Mouse (Mus musculus): ENCODE measurements around the gene Zfp618. TPM values are rescaled to one million over a fixed set of nuclear protein-coding genes. Genes with fewer than 3 reads are reported as not detected.

The Zfp618 gene
- total RNA-seq, 1 experiment from 2014 or later: not detected

DNA sequence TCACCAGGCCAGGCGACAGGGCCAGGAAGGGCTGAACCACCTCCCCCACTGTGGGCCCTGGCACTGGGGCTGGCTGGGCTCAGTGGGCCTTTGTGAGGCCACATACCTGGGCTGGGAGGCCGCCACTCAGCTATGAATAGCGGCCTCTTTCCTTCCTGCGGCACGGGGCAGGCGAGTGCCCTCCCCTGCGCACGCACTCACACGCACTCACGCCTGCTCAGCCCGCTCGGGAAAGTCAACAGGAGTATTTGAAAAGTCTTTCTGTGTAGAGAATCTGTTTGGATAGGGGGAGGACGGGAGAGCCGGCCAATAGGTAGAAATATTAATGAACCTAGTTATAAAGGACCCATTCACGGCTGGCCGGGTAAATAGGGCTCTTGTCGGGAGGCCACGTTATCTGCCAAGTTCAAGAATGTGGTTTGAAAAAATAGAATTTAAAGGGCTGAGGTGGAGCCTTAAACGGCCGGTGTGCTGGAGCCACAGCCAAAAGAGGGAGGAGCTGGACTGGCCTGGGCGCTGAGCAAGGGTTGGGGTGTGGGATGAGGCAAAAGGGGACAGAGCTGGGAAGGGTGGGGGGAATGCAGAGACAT lies 221.0 kb downstream of the Zfp618 start:
- ATAC-seq (ENCODE audit: extremely low read depth, insufficient number of reproducible peaks, low FRiP score, poor library complexity, severe bottlenecking): no peak

Other genes with a start within 250 kb of the Zfp618 start
- gene Ambp, start 189.2 kb downstream of the Zfp618 start, total RNA-seq (2017): not detected in 2 replicates
- gene Kif12, start 206.6 kb downstream of the Zfp618 start, total RNA-seq (2017): not detected in 2 replicates
- 3.3 and 4.7 TPM in 2 replicates for gene Col27a1, start 248.4 kb downstream of the Zfp618 start, total RNA-seq (2017)